Mouse (Mus musculus): ENCODE measurements around the gene Krtcap2. TPM values are rescaled to one million over a fixed set of nuclear protein-coding genes. Genes with fewer than 3 reads are reported as not detected.

The Krtcap2 gene
- polyA plus RNA-seq, 1 experiment: 299 TPM

- H3ac ChIP-seq (ENCODE audit: control insufficient read depth, insufficient read length, low read depth): no peak overlapping the region
- H3K4me3 ChIP-seq (ENCODE audit: insufficient read depth, poor library complexity, severe bottlenecking): no peak overlapping the region
- no peaks in the 10 kb centered on the region for H3K27me3 ChIP-seq (ENCODE audit: control insufficient read depth, insufficient read depth, insufficient read length)
- H3K36me3 ChIP-seq (ENCODE audit: control insufficient read depth, insufficient read depth): no peaks in the 10 kb centered on the region
- H3K79me2 ChIP-seq (ENCODE audit: control insufficient read depth, insufficient read depth): no peaks in the 10 kb centered on the region
- TF ChIP-seq CEBPB (IDR thresholded peaks at IDR 0.05; ENCODE audit: low read depth): no peak
- TF ChIP-seq MYOG (IDR thresholded peaks at IDR 0.05; ENCODE audit: control insufficient read depth, extremely low read depth, insufficient read length): no peak
- no peak for TF ChIP-seq CTCF (IDR thresholded peaks at IDR 0.05; ENCODE audit: control insufficient read depth, insufficient read depth, insufficient read length)
- TF ChIP-seq USF1 (IDR thresholded peaks at IDR 0.05; ENCODE audit: low read depth): no peak
- TF ChIP-seq MAX (IDR thresholded peaks at IDR 0.05): no peak
- no peak for TF ChIP-seq FOSL1 (IDR thresholded peaks at IDR 0.05; ENCODE audit: insufficient read depth, low read length, poor library complexity, severe bottlenecking)
- TF ChIP-seq MYOD1 (IDR thresholded peaks at IDR 0.05; ENCODE audit: control insufficient read depth, insufficient read length, low read depth): no peak
- no peaks in the 10 kb centered on the region for H3K79me3 ChIP-seq (ENCODE audit: low read depth)
These were observed 26.2 kb upstream of the Krtcap2 start for GRCm38 (mm10) chr3:89219546-89219945.

GRCm38 (mm10) chr3:89221167-89221566, 24.6 kb upstream of the Krtcap2 start:
- no peaks in the 10 kb centered on the region for H3K36me3 ChIP-seq (ENCODE audit: control insufficient read depth, insufficient read depth)
- no peaks in the 10 kb centered on the region for H3K27me3 ChIP-seq (ENCODE audit: control insufficient read depth, insufficient read depth, insufficient read length)

DNA sequence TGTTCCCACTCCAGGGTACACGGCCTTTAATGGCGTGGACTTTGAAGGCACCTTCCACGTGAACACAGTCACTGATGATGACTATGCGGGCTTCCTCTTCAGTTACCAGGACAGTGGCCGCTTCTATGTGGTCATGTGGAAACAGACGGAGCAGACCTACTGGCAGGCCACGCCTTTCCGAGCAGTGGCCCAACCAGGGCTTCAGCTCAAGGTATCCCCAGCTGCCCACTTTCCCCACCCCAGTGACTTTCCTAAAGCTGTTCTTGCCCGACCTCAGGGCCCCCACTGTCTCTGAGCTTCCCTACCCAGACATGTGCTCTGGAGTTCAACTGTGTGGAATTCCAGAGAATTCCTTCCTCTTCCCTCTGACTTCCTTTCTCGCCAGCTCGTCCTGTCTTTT, 21.0 kb upstream of the Krtcap2 start:
- Histone ChIP-seq H3K27me3 (ENCODE audit: control insufficient read depth, insufficient read depth, insufficient read length) (no peaks in the 10 kb centered on the region), H3K79me2 (ENCODE audit: control insufficient read depth, insufficient read depth) (no peaks in the 10 kb centered on the region), H3K79me3 (ENCODE audit: low read depth) (no peaks in the 10 kb centered on the region), H3ac (ENCODE audit: control insufficient read depth, insufficient read length, low read depth) (no peak overlapping the region), H3K4me3 (ENCODE audit: insufficient read depth, poor library complexity, severe bottlenecking) (no peak overlapping the region), H3K36me3 (ENCODE audit: control insufficient read depth, insufficient read depth) (no peaks in the 10 kb centered on the region)
- TF ChIP-seq MYOD1 (IDR thresholded peaks at IDR 0.05; ENCODE audit: control insufficient read depth, insufficient read length, low read depth) (no peak), MAX (IDR thresholded peaks at IDR 0.05) (no peak), FOSL1 (IDR thresholded peaks at IDR 0.05; ENCODE audit: insufficient read depth, low read length, poor library complexity, severe bottlenecking) (no peak), CEBPB (IDR thresholded peaks at IDR 0.05; ENCODE audit: low read depth) (no peak), CTCF (IDR thresholded peaks at IDR 0.05; ENCODE audit: control insufficient read depth, insufficient read depth, insufficient read length) (no peak), MYOG (IDR thresholded peaks at IDR 0.05; ENCODE audit: control insufficient read depth, extremely low read depth, insufficient read length) (no peak), USF1 (IDR thresholded peaks at IDR 0.05; ENCODE audit: low read depth) (no peak)

More at GRCm38 (mm10) chr3:89221167-89221566, 24.6 kb upstream of the Krtcap2 start:
- Histone ChIP-seq H3K79me3 (ENCODE audit: low read depth) (no peaks in the 10 kb centered on the region), H3ac (ENCODE audit: control insufficient read depth, insufficient read length, low read depth) (no peak overlapping the region), H3K4me3 (ENCODE audit: insufficient read depth, poor library complexity, severe bottlenecking) (no peak overlapping the region), H3K79me2 (ENCODE audit: control insufficient read depth, insufficient read depth) (no peaks in the 10 kb centered on the region)
- TF ChIP-seq CTCF (IDR thresholded peaks at IDR 0.05; ENCODE audit: control insufficient read depth, insufficient read depth, insufficient read length) (no peak), CEBPB (IDR thresholded peaks at IDR 0.05; ENCODE audit: low read depth) (no peak), FOSL1 (IDR thresholded peaks at IDR 0.05; ENCODE audit: insufficient read depth, low read length, poor library complexity, severe bottlenecking) (no peak), MYOD1 (IDR thresholded peaks at IDR 0.05; ENCODE audit: control insufficient read depth, insufficient read length, low read depth) (no peak), USF1 (IDR thresholded peaks at IDR 0.05; ENCODE audit: low read depth) (no peak), MYOG (IDR thresholded peaks at IDR 0.05; ENCODE audit: control insufficient read depth, extremely low read depth, insufficient read length) (no peak), MAX (IDR thresholded peaks at IDR 0.05) (no peak)

GRCm38 (mm10) chr3:89225321-89225815, 20.4 kb upstream of the Krtcap2 start:
- H3K27me3 ChIP-seq (ENCODE audit: control insufficient read depth, insufficient read depth, insufficient read length): no peaks in the 10 kb centered on the region
- no peak overlapping the region for H3K4me3 ChIP-seq (ENCODE audit: insufficient read depth, poor library complexity, severe bottlenecking)
- TF ChIP-seq MAX (IDR thresholded peaks at IDR 0.05): no peak
- no peak for TF ChIP-seq FOSL1 (IDR thresholded peaks at IDR 0.05; ENCODE audit: insufficient read depth, low read length, poor library complexity, severe bottlenecking)
- H3K79me3 ChIP-seq (ENCODE audit: low read depth): no peaks in the 10 kb centered on the region
- no peak overlapping the region for H3ac ChIP-seq (ENCODE audit: control insufficient read depth, insufficient read length, low read depth)
- H3K36me3 ChIP-seq (ENCODE audit: control insufficient read depth, insufficient read depth): no peaks in the 10 kb centered on the region
- H3K79me2 ChIP-seq (ENCODE audit: control insufficient read depth, insufficient read depth): no peaks in the 10 kb centered on the region

- H3K79me3 ChIP-seq (ENCODE audit: low read depth): no peaks in the 10 kb centered on the region
- no peaks in the 10 kb centered on the region for H3K79me2 ChIP-seq (ENCODE audit: control insufficient read depth, insufficient read depth)
- no peak overlapping the region for H3K4me3 ChIP-seq (ENCODE audit: insufficient read depth, poor library complexity, severe bottlenecking)
- TF ChIP-seq FOSL1 (IDR thresholded peaks at IDR 0.05; ENCODE audit: insufficient read depth, low read length, poor library complexity, severe bottlenecking) (no peak), MYOG (IDR thresholded peaks at IDR 0.05; ENCODE audit: control insufficient read depth, extremely low read depth, insufficient read length) (no peak), MAX (IDR thresholded peaks at IDR 0.05) (no peak), USF1 (IDR thresholded peaks at IDR 0.05; ENCODE audit: low read depth) (no peak), CEBPB (IDR thresholded peaks at IDR 0.05; ENCODE audit: low read depth) (no peak), CTCF (IDR thresholded peaks at IDR 0.05; ENCODE audit: control insufficient read depth, insufficient read depth, insufficient read length) (no peak), MYOD1 (IDR thresholded peaks at IDR 0.05; ENCODE audit: control insufficient read depth, insufficient read length, low read depth) (no peak)
- H3ac ChIP-seq (ENCODE audit: control insufficient read depth, insufficient read length, low read depth): no peak overlapping the region
- no peaks in the 10 kb centered on the region for H3K36me3 ChIP-seq (ENCODE audit: control insufficient read depth, insufficient read depth)
- H3K27me3 ChIP-seq (ENCODE audit: control insufficient read depth, insufficient read depth, insufficient read length): no peaks in the 10 kb centered on the region
These were observed 19.8 kb upstream of the Krtcap2 start for GRCm38 (mm10) chr3:89225918-89226317.

DNA sequence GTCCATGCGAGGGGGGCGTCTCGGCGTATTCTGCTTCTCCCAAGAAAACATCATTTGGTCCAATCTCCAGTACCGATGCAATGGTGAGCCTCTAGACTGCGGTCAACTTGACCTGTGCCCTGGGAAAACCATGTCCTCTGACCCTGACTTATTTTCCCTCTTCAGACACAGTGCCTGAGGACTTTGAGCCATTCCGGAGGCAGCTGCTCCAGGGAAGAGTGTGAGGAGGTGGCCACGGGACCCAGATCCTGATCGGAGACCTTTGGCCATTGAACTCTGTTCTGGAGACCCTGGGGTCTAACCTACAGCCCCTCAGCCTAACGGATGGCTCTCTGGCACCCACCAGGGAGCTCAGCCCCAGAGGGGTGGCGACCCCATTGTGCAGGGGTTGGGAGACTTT, 19.4 kb upstream of the Krtcap2 start:
- no peaks in the 10 kb centered on the region for H3K27me3 ChIP-seq (ENCODE audit: control insufficient read depth, insufficient read depth, insufficient read length)
- TF ChIP-seq FOSL1 (IDR thresholded peaks at IDR 0.05; ENCODE audit: insufficient read depth, low read length, poor library complexity, severe bottlenecking) (no peak), MYOD1 (IDR thresholded peaks at IDR 0.05; ENCODE audit: control insufficient read depth, insufficient read length, low read depth) (no peak), MAX (IDR thresholded peaks at IDR 0.05) (no peak), CTCF (IDR thresholded peaks at IDR 0.05; ENCODE audit: control insufficient read depth, insufficient read depth, insufficient read length) (no peak), USF1 (IDR thresholded peaks at IDR 0.05; ENCODE audit: low read depth) (no peak), CEBPB (IDR thresholded peaks at IDR 0.05; ENCODE audit: low read depth) (no peak), MYOG (IDR thresholded peaks at IDR 0.05; ENCODE audit: control insufficient read depth, extremely low read depth, insufficient read length) (no peak)
- no peak overlapping the region for H3K4me3 ChIP-seq (ENCODE audit: insufficient read depth, poor library complexity, severe bottlenecking)

More for the DNA sequence above, 19.4 kb upstream of the Krtcap2 start:
- no peak overlapping the region for H3ac ChIP-seq (ENCODE audit: control insufficient read depth, insufficient read length, low read depth)
- no peaks in the 10 kb centered on the region for H3K79me2 ChIP-seq (ENCODE audit: control insufficient read depth, insufficient read depth)
- H3K36me3 ChIP-seq (ENCODE audit: control insufficient read depth, insufficient read depth): no peaks in the 10 kb centered on the region
- H3K79me3 ChIP-seq (ENCODE audit: low read depth): no peaks in the 10 kb centered on the region
